Mouse (Mus musculus): ENCODE measurements around the gene Rab21. TPM values are rescaled to one million over a fixed set of nuclear protein-coding genes. Genes with fewer than 3 reads are reported as not detected.

Gene Rab21
- polyA plus RNA-seq, 1 experiment = 29.2 TPM

GRCm38 (mm10) chr10:115346444-115346843, 31.1 kb upstream of the Rab21 start:
- no peak for DNase-seq
- peaks cover 17% of the 10 kb centered on the region; the same call in 1 of the 2 replicates for H3K4me1 ChIP-seq (ENCODE audit: control insufficient read depth, insufficient read depth, low read length)
- H3K27ac ChIP-seq (ENCODE audit: insufficient read depth, low read depth, low read length) = no peak overlapping the region
- H3K4me3 ChIP-seq (ENCODE audit: insufficient read depth, low read depth, low read length) = no peak overlapping the region
- H3K36me3 ChIP-seq (ENCODE audit: control insufficient read depth, insufficient read depth, low read length) = no peaks in the 10 kb centered on the region; the same call in 1 of the 2 replicates
- TF ChIP-seq CTCF (conservative IDR thresholded peaks at IDR 0.05; ENCODE audit: insufficient read depth, insufficient read length, low read depth, low read length) = no peak
- TF ChIP-seq POLR2A (IDR thresholded peaks at IDR 0.05; ENCODE audit: low read depth, low read length) = no peak
- no peaks in the 10 kb centered on the region for H3K27me3 ChIP-seq (replicated peaks; ENCODE audit: control insufficient read depth, insufficient read depth, low read length)

GRCm38 (mm10) chr10:115342771-115343425, 27.5 kb upstream of the Rab21 start:
- no peaks in the 10 kb centered on the region for H3K4me1 ChIP-seq (ENCODE audit: control insufficient read depth, insufficient read depth, low read length)
- TF ChIP-seq POLR2A (IDR thresholded peaks at IDR 0.05; ENCODE audit: low read depth, low read length) (no peak), CTCF (conservative IDR thresholded peaks at IDR 0.05; ENCODE audit: insufficient read depth, insufficient read length, low read depth, low read length) (no peak)
- no peaks in the 10 kb centered on the region for H3K27me3 ChIP-seq (replicated peaks; ENCODE audit: control insufficient read depth, insufficient read depth, low read length)
- no peak overlapping the region for H3K27ac ChIP-seq (ENCODE audit: insufficient read depth, low read depth, low read length)
- H3K36me3 ChIP-seq (ENCODE audit: control insufficient read depth, insufficient read depth, low read length) = no peaks in the 10 kb centered on the region; the same call in 1 of the 2 replicates
- WGBS = 95% methylated on average over 4 of the region's 4 CpGs
- no peak overlapping the region for H3K4me3 ChIP-seq (ENCODE audit: insufficient read depth, low read depth, low read length)
- DNase-seq = no peak

- no peak overlapping the region for H3K4me3 ChIP-seq (ENCODE audit: insufficient read depth, low read depth, low read length)
- DNase-seq = no peak
- no peaks in the 10 kb centered on the region; the same call in 1 of the 2 replicates for H3K36me3 ChIP-seq (ENCODE audit: control insufficient read depth, insufficient read depth, low read length)
- H3K4me1 ChIP-seq (ENCODE audit: control insufficient read depth, insufficient read depth, low read length) = no peaks in the 10 kb centered on the region
- H3K27me3 ChIP-seq (replicated peaks; ENCODE audit: control insufficient read depth, insufficient read depth, low read length) = no peaks in the 10 kb centered on the region
- H3K27ac ChIP-seq (ENCODE audit: insufficient read depth, low read depth, low read length) = no peak overlapping the region
- TF ChIP-seq CTCF (conservative IDR thresholded peaks at IDR 0.05; ENCODE audit: insufficient read depth, insufficient read length, low read depth, low read length) = no peak
- no peak for TF ChIP-seq POLR2A (IDR thresholded peaks at IDR 0.05; ENCODE audit: low read depth, low read length)
- 94% methylated on average over 7 of the region's 7 CpGs for WGBS
Measured at GRCm38 (mm10) chr10:115339820-115340328, 24.5 kb upstream of the Rab21 start.

GRCm38 (mm10) chr10:115336901-115337300, 21.5 kb upstream of the Rab21 start:
- no peaks in the 10 kb centered on the region for H3K4me1 ChIP-seq (ENCODE audit: control insufficient read depth, insufficient read depth, low read length)
- TF ChIP-seq CTCF (conservative IDR thresholded peaks at IDR 0.05; ENCODE audit: insufficient read depth, insufficient read length, low read depth, low read length) (no peak), POLR2A (IDR thresholded peaks at IDR 0.05; ENCODE audit: low read depth, low read length) (no peak)

GRCm38 (mm10) chr10:115333528-115333927, 18.1 kb upstream of the Rab21 start:
- Histone ChIP-seq H3K36me3 (ENCODE audit: control insufficient read depth, insufficient read depth, low read length) (no peaks in the 10 kb centered on the region), H3K4me3 (ENCODE audit: insufficient read depth, low read depth, low read length) (no peak overlapping the region), H3K27ac (ENCODE audit: insufficient read depth, low read depth, low read length) (no peak overlapping the region), H3K4me1 (ENCODE audit: control insufficient read depth, insufficient read depth, low read length) (no peaks in the 10 kb centered on the region), H3K27me3 (replicated peaks; ENCODE audit: control insufficient read depth, insufficient read depth, low read length) (no peaks in the 10 kb centered on the region)
- TF ChIP-seq POLR2A (IDR thresholded peaks at IDR 0.05; ENCODE audit: low read depth, low read length) = no peak
- no peak for TF ChIP-seq CTCF (conservative IDR thresholded peaks at IDR 0.05; ENCODE audit: insufficient read depth, insufficient read length, low read depth, low read length)
- WGBS = 78% methylated on average over 9 of the region's 9 CpGs
- DNase-seq = no peak

More at GRCm38 (mm10) chr10:115336901-115337300, 21.5 kb upstream of the Rab21 start:
- Histone ChIP-seq H3K27me3 (replicated peaks; ENCODE audit: control insufficient read depth, insufficient read depth, low read length) (no peaks in the 10 kb centered on the region), H3K27ac (ENCODE audit: insufficient read depth, low read depth, low read length) (no peak overlapping the region), H3K4me3 (ENCODE audit: insufficient read depth, low read depth, low read length) (no peak overlapping the region), H3K36me3 (ENCODE audit: control insufficient read depth, insufficient read depth, low read length) (no peaks in the 10 kb centered on the region; the same call in 1 of the 2 replicates)
- DNase-seq = no peak
- WGBS = 82% methylated on average over 4 of the region's 4 CpGs

GRCm38 (mm10) chr10:115332997-115333396, 17.6 kb upstream of the Rab21 start:
- 85% methylated on average over 4 of the region's 4 CpGs for WGBS
- H3K27ac ChIP-seq (ENCODE audit: insufficient read depth, low read depth, low read length) = no peak overlapping the region

GRCm38 (mm10) chr10:115332420-115332952, 17.1 kb upstream of the Rab21 start:
- no peaks in the 10 kb centered on the region for H3K36me3 ChIP-seq (ENCODE audit: control insufficient read depth, insufficient read depth, low read length)
- no peaks in the 10 kb centered on the region for H3K27me3 ChIP-seq (replicated peaks; ENCODE audit: control insufficient read depth, insufficient read depth, low read length)
- H3K4me1 ChIP-seq (ENCODE audit: control insufficient read depth, insufficient read depth, low read length) = no peaks in the 10 kb centered on the region
- TF ChIP-seq POLR2A (IDR thresholded peaks at IDR 0.05; ENCODE audit: low read depth, low read length) = no peak
- TF ChIP-seq CTCF (conservative IDR thresholded peaks at IDR 0.05; ENCODE audit: insufficient read depth, insufficient read length, low read depth, low read length) = no peak
- WGBS = 76% methylated on average over 8 of the region's 8 CpGs
- no peak for DNase-seq
- no peak overlapping the region for H3K4me3 ChIP-seq (ENCODE audit: insufficient read depth, low read depth, low read length)
- no peak overlapping the region for H3K27ac ChIP-seq (ENCODE audit: insufficient read depth, low read depth, low read length)

More at GRCm38 (mm10) chr10:115332997-115333396, 17.6 kb upstream of the Rab21 start:
- Histone ChIP-seq H3K4me3 (ENCODE audit: insufficient read depth, low read depth, low read length) (no peak overlapping the region), H3K4me1 (ENCODE audit: control insufficient read depth, insufficient read depth, low read length) (no peaks in the 10 kb centered on the region), H3K27me3 (replicated peaks; ENCODE audit: control insufficient read depth, insufficient read depth, low read length) (no peaks in the 10 kb centered on the region), H3K36me3 (ENCODE audit: control insufficient read depth, insufficient read depth, low read length) (no peaks in the 10 kb centered on the region)
- no peak for DNase-seq
- no peak for TF ChIP-seq CTCF (conservative IDR thresholded peaks at IDR 0.05; ENCODE audit: insufficient read depth, insufficient read length, low read depth, low read length)
- no peak for TF ChIP-seq POLR2A (IDR thresholded peaks at IDR 0.05; ENCODE audit: low read depth, low read length)

Measured in kidney, adult 2 months (tissue).